Mouse (Mus musculus) heart, adult 18-20 months (tissue): ENCODE measurements at regions not wholly inside any gene's neighbourhood (a gene's known extent, or its start where the extent isn't known, plus 50 kb on each side); places are given as distances from the start of the nearest gene placed in this dataset.

Experiments used
- DNase-seq, 2 experiments: peaks; one replicate each; pipeline ENCODE4 v3.0.0; 2021 to 2022; ENCODE audit warnings: mixed read lengths in 1 of 2

DNA sequence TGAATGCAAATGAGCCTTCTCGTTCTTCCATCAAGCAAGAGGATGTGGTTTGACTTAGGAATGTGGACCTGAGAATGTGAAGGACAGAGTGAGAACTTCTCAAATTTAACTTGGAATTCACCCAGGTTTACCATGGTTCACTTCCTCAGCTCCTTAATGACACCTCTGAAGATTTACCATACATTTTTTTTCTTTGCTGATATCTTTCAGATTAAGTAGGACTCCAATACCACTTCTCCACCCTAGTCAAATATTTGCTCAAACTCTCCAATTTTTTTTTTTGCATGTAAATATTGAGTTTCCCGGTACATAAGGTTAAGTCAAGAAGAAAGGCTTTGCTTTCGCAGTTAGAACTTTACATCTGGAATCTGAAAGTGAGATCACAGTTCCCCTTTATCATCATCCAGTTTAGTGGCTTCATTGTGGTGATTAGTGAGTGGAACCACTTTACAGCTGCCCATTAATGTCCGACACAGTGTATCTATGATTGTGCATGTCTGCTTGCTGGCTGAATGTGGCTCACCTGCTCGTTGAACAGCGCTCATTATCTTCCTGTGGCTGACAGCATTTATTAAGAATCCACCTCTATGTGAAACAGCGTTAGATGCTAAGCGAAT, 446.0 kb upstream of the Adam34 start:
- no peak for DNase-seq

DNA sequence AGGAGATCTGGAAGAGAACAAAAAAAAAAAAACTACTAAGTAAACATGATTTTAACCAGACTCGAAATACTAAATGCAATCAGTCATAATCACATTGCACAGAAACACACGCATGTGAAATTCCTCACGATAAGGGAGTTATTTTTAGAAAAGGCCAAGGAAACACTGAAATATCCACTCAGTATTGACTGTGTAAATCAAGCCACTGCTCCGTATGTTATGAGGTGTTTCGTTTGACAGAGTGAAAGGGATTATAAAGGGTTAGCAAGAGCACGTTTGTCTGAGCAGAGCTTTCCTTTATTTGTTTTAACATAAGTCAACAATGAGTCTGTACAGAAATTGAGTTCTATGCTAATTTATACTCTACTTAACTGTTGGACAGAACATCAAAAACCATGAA, 455.3 kb upstream of the Adam34 start:
- no peak for DNase-seq

DNA sequence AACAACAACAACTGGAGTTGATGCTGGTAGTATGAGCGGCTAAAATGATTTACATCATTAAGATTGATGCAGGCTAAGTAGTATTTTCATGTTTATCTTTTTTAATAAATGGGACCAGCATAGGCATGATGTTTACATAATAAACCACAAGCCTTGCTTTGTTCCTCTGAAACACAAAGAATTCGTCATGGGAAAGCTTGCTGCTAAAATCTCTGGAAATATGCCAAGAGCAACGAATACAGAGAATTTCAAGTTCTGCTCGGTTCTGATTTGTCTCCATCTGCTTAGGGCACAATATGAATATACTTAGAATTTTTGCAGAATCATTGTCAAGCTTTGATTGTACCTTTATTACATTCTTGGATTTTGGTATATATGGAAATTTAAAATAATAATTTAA, 467.2 kb upstream of the Adam34 start:
- no peak for DNase-seq

DNA sequence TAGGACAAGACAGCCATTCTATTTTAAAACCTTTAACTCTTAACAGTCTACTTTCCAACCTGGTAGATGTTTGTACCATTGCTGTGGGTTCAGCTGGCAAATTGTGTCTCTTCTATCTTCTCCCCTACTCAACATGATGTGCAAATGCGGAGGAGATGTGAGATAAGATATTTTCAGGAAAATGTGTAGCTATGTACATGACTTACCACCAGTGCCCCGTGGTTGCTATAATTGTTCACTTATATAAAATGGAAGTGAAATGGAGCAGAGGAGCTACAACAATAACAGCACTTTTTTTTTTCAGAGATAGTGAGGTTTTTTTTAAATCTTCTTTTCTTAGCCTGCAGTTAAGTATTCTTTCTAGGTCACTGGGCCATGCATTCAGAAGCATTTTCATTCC, 492.4 kb upstream of the Adam34 start:
- DNase-seq, result no peak

DNA sequence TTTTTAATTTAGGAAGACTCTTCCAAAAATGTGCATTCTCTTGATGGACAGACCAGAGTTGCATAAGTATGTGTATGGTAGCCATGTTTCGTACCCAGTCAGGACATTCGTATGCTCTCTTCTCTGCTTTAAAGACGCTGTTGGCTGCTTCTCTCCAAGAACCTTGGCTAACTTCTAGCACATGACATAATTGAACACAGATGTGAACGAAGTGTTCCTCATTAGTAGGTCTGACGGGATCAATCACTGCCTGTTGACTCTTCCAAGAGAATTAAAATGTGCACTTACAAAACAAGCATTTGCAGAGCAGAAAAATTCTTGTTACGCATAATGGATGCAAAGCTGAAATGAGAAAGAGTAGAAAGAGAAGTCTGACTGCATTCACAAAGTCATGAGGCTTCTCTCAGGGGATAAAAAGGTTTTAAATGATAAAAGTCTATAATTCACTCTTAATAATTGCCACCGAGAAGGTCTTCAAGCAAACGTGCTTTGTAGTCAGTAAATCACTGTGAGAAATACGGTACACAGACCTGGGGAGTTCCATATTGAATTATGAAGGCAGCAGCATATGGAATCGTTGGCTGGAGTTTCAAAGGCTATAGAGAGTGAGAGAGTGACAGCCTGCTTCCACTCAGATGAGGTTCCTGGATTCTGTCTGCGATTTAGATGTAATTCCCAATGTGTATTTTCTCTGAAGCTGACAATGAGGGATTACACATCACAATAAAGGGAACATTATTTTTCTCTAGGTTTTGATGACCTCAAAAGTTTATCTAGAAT, 496.7 kb upstream of the Adam34 start:
- no peak for DNase-seq

DNA sequence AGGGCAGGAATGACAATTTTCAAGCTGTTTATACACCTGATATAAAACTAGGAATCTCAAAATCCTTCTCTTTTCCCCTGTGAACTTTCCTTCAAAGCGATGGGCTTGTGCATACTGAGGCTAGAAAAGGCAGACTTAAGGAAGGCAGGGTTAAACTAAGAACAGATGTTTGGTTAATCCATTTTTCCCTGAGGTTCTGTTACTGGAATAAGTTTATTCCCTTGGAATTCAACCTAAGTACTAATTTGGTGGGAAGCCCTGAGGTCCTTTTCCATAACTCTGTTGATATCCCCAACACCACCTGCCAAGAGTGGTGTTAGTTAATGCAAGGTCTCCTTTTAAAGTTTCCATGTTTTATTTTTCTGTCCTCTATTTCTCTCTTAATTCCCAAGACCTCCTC, 512.5 kb upstream of the Adam34 start:
- DNase-seq, result no peak

DNA sequence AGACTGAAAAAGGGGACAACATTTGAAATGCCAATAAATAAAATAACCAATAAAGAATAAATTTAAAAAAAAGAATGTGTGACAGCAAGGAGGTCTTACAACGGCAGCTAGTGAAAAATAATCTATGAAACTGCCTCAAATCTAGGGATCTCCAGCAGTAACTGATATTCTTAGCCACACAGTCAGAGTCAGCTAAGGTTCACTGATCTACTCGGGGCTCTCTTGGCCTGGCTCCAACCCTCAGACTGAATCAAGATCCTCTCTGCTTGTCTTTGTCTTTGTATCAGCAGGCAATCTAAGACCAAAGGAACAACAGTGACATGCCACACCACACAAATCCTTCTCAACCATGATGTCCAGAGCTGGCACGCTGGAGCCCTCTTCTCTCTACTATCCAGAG, 542.5 kb upstream of the Adam34 start:
- no peak for DNase-seq

DNA sequence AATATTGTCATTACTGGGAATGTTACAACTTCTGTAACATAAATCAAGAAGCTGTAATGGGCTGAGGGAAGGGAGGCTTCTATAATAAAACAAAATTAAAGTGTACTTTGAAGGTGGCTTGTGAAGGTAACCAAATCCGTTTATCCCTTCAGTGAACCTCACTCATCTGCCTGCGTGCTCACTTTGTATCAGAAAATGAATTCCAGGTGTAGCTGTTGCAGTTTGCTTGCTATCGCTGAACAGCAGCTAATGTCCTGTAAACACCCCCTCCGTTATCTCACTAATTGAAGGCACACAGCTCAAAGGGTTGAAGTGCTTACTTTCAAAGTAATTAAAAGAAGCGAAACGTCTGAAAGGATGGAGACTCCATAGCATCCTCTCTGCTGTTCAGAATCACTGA, 547.2 kb upstream of the Adam34 start:
- DNase-seq, result no peak

DNA sequence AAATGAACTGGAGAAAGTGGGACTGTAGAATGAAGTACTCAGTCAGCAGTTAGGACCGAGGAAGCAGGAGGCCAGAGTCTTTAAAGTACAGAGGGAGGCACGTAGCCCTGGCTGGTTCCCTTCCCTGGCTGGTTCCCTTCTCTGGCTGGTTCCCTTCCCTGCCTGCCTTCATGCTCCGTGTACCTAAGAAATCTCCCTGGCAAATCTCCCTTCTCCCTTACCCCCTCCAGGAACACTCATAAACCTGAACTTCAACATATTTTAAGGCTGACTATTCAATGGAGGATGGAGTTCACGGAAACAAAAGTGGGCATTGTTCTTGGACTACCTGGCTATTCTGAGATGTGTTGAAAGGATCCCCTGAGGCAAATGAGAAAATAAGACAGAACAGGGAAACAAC, 551.2 kb upstream of the Adam34 start:
- no peak for DNase-seq

DNA sequence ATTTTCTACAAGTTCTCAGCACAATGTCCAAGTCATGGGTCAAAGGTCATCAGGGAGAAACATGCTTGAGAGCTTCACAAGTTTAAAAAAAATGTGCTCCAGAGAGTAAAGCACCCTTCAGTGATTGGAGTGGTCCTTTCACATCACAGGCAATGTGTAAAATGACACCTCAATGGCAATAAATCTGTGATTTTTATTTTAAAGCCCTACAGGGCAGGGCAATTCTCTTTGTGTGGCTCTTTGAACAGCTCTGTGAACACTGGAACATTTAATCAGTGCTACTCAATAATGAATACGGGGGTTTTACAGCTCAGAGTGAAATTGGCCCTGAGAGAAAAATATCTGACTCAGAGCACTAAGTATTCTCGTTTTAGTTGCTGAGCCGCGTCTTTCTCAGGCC, 563.5 kb upstream of the Adam34 start:
- no peak for DNase-seq

DNA sequence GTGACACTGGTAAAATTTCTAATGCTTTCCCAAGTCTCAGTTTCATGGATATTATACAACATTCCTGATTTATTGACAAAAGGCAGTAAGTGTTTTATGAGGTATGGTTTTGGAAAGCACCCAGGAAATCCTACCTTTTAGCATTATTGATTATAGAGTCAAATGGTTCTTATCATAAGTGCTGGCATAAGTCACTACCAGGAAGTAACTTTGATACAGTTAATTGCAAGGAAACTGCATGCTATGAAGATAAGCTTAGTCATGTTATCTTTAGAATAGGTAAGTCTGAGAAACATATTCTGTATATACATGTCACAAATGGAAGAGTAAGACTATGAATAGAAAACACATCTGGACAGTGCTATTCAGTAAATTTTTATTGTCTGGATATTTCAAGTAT, 608.4 kb upstream of the Adam34 start:
- DNase-seq, result no peak

DNA sequence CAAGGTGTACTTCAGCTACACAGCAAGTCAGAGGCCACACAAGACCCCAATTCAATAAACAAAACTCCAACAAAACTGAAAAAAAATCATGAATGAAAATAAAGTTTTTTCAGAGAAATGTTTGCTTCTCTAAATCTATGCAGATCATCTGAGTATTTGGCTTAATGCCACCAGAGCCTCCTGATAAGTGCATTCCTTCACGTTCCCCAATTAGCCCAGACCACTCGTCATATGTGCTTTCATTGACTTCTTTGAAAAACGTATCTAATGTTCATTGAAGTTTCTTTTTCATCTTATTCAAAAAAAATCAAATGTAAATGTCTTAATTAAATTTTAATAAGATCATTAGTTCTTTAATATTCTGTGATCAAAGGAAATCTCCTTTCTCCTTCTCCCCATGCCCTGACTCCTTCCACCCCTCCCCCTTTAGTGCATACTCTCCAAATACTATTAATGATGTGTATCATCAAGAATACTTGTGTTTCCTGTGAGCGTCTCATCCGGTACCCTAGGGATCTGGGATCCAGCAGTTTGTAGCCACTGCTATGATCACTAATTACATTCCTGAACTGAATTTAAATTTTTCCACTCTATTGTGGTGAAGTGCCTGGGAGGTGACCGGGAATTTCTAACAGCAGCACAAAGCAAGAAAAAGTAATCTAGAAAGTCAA, 600.8 kb upstream of the Fat1 start:
- no peak for DNase-seq

DNA sequence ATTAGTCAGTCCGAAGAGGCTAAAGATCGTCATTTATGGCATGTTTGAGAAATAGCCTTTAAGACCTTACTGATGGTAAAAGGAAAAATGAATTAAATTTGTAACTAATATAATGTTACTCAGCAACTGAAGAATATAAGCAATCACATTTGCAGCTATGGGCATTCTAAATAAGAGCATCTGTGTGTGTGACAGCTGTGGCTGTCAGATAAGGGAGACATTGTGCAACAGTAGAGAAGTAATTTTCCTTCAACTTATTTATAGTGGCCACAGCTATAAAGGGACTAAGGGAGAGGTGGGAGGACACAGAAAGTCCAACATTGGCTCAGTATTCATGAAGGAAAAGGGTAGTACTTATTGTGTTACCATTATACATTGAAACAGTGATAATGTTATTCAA, 591.8 kb upstream of the Fat1 start:
- DNase-seq, result peak in 1 of 2 experiments; percentile 2

DNA sequence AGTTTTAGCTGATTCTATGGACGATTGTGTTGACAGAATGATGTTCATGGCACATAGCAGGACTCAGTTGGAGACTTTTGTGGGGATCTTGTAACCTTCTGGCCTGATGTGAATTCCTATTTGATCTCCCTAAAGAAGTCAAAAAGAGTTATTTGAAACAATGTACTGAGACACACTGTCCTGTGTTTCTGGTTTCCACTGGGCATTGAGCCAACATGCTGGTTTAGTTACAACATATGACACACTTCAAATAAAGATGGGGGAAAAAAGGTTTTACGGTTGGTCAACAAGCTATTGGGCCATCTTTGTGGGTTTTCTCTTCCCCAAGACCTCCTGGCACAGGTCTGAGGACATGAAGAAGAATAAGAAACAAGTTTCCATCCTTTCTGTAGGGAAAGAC, 591.3 kb upstream of the Fat1 start:
- peak in 1 of 2 experiments; percentile 5 for DNase-seq

DNA sequence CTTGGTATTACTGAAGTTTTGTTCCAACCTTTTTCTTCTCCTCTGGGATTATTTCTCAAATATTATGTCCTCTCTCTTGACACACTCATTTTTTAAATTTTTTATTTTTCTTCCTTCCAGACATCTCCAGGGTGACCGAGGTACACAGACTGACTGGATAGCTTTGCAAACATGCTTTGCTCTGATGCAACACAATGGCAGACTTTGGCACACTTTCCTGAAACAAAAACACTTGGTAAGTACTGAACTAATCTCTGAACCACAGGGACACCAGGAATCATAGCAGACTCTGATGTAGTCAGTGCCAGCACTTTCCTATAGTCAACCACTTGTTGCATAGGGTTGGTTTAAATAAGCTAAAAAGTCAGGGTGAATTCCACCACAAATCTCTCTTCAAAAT, 587.8 kb upstream of the Fat1 start:
- DNase-seq, result peak; percentile 43 to 60

DNA sequence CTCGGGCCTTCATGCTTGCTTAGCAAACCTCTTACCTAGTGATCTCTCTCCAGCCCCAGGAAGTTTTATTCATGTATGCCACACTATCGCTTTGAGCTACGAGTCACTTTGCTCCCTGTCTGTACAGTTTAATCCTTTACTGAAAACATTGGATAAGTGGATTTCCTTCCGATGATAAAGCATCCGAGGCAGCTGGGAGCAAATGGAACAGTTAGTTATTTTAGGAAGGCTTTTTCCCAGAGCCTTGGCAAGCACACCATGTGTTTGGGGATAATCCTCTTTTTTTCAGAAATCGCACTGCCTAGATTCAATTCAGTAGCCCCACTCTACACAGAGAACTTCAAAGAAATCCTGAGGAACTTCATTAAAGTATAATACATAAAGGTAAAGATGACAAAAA, 561.3 kb upstream of the Fat1 start:
- peak; percentile 33 to 47 for DNase-seq

DNA sequence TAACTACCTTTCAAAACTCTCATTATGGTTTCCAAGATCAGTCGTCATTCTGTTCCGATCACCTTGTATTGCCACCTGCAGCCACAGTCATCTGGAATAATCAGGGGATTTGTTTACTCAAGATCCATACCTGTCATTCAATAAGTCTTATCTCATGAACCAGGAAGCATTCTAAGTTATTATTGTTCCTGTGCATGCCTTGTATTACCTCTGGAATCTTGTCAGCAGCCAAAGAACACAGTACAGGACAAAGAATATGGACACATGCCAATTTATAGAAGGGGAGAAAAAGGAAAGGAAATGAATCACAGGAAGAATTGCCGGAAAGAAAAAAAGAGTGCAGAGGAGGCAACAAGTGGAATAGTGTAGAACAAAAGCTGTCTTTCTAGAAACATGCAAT, 557.5 kb upstream of the Fat1 start:
- DNase-seq, result no peak

DNA sequence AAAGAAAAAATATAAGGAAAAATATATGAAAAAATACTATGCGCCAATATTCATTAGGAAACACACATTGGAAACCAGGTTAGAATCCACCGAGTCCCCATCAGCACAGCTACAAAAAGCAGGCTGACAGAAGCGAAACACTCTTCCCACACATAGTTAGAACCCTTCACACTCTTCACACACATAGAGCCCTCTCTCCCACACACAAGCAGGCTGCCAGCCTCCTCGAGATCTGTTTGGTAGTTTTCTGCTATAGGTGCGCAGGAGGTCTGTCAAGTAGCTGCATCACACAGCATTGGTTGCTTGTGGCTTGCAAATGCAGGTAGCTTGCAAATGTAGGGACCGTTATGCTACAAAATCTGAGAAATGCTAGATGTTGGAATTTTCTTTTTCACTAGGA, 526.8 kb upstream of the Fat1 start:
- no peak for DNase-seq

DNA sequence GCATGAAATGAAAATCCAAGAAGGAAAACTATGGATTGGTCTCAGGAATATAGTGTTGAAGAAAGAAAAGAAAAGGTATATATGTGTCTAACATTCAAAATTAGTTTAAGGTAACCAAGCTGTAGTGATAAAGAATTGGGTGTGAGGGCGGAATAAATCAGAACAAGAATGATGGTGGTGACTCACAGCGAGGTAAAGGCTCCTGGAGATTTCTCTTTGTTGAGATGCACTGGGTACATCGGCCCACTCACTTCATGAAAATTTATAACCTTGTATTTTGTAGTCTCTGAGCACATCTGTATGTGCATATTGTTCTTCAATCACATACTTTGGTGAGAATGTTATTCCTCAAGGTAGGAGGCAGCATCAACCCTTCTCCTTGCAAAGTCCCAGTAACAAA, 525.0 kb upstream of the Fat1 start:
- no peak for DNase-seq

DNA sequence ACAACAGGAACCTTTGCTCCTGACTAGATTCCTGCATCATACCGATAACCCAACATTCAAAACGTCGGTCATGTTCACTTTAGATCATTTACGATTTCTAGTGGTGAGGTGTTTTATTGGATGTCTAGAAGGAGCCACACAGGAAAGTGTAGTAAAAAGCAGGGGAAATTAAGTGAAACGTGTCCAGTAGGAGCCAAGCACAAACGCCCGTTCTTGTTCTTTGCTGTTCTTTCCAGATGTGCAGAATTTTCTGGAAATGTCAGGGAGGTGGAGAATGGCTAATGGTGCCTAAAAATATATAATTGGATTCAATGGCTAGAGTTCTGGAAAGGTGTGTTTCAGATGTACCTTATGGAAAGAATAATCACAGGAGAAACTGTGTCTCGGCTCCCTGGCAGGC, 517.2 kb upstream of the Fat1 start:
- DNase-seq, result no peak

DNA sequence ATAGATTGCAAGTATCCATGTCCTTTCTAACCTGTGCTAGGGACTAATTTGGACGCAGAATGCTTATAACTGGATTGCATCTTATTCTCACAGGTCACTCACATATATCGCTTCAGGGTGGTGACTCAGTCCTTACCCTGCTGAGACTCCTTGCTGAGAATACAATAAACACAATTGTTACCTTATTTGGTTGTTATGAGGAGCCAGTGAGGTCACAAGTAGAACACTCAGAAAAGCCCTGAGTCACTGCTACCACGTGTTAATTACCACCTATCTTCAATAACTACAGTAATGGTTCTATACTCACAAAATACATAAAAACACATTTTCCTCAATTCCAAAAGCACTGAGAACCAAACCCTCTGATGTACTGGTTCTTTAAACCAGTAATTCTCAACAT, 479.8 kb upstream of the Fat1 start:
- DNase-seq, result no peak

DNA sequence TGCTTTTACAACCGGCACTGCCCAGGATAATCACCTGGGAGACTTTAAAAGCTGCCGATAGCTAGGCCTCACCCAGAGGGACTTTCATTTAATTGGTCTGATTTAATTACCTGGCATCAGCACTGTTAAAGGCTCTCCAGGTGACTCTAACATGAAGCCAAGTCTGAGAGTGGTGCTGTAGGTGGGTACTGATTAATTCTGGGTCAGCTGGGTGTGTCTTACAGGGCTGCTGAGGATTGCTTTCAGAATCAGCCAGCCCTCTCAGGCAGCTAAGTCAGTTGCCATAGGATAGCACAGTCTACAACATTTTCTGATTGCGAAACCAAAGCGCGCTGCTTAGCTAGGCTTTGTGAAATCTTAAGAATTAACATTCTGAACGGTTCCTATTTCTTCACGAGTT, 478.9 kb upstream of the Fat1 start:
- DNase-seq, result no peak

DNA sequence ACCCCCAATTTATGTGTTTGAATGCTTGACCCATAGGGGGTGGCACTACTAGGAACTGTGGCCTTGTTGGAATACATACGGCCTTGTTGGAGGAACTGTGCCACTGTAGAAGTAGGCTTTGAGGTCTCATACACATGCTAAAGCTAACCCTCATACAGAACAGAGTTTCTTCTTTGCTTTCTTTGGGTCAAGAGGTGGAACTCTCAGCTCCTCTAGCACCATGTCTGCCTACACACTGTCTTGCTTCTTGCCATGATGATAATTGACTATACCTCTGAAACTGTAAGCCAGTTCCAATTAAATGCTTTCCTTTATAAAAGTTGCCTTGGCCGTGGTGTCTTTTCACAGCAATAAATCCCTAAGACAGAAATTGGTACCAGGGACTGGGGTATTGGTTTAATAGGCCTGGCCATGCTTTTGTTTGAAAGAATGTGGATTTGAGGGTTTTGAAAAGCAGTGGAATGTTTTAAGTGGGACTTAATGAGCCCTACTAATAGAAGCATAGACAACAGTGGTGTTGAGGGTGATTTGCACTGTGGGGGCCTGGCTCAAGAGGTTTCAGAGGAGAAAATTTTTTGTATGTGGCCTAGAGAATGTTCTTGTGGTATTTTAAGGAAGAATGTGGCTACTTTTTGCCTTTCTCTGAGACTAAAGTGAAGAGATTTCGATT, 468.7 kb upstream of the Fat1 start:
- DNase-seq, result no peak
